In genomic region chr6:14207509-14207908, GRCm38 (mm10) we compare ENCODE assay signal across 9 mouse cellular contexts.
DNase-seq lines count a peak whose midpoint lies in the region; ATAC-seq and TF ChIP-seq lines count a peak whose summit lies in the region.
"Had no signal": no experiment of that assay in that cellular context is flagged by ENCODE, and none has a peak within 500 bp of the region (broad histone marks: within the 10 kb centered on the region; RNA-seq: fewer than 3 reads in every experiment).

No protein-coding gene starts in this region.

- H3K4me1 ChIP-seq in heart, embryonic 11.5 days (ENCODE audit: control insufficient read depth, insufficient read depth, low read length): no peaks in the 10 kb centered on the region
- no peaks in the 10 kb centered on the region for H3K4me1 ChIP-seq in hindbrain, embryonic 16.5 days (ENCODE audit: control insufficient read depth, insufficient read depth, low read depth, low read length)
- no peaks in the 10 kb centered on the region for H3K4me1 ChIP-seq in midbrain, embryonic 14.5 days (ENCODE audit: control insufficient read depth, insufficient read depth, low read length)
- H3K4me1 ChIP-seq in stomach, postnatal 0 days (replicated peaks; ENCODE audit: control insufficient read depth, insufficient read depth): no peaks in the 10 kb centered on the region
- H3K4me1 ChIP-seq: liver, embryonic 15.5 days had no signal

- H3K27ac ChIP-seq in heart, embryonic 11.5 days (ENCODE audit: low read depth, low read length): no peak overlapping the region
- no peak overlapping the region for H3K27ac ChIP-seq in hindbrain, embryonic 16.5 days (ENCODE audit: low read depth, low read length)
- H3K27ac ChIP-seq in left cerebral cortex, adult 2 months: no peak overlapping the region
- H3K27ac ChIP-seq in midbrain, embryonic 14.5 days (replicated peaks; ENCODE audit: low read depth, low read length): no peak overlapping the region
- no peak overlapping the region for H3K27ac ChIP-seq in stomach, postnatal 0 days (replicated peaks)
- H3K27ac ChIP-seq: liver, embryonic 15.5 days had no signal

- TF ChIP-seq EP300 in stomach, postnatal 0 days (optimal IDR thresholded peaks at IDR 0.05): no peak

- no peaks in the 10 kb centered on the region for H3K36me3 ChIP-seq in heart, embryonic 11.5 days (ENCODE audit: control insufficient read depth, insufficient read depth, low read length)
- H3K36me3 ChIP-seq in hindbrain, embryonic 16.5 days (ENCODE audit: control insufficient read depth, insufficient read depth, low read length): no peaks in the 10 kb centered on the region
- H3K36me3 ChIP-seq in midbrain, embryonic 14.5 days (ENCODE audit: control insufficient read depth, insufficient read depth, low read length): no peaks in the 10 kb centered on the region
- H3K36me3 ChIP-seq in stomach, postnatal 0 days (ENCODE audit: control insufficient read depth, insufficient read depth, low read length): no peaks in the 10 kb centered on the region
- H3K36me3 ChIP-seq: liver, embryonic 15.5 days had no signal

- H3K4me2 ChIP-seq in heart, embryonic 11.5 days: no peak overlapping the region
- no peak overlapping the region for H3K4me2 ChIP-seq in hindbrain, embryonic 16.5 days (ENCODE audit: low read length)
- H3K4me2 ChIP-seq in midbrain, embryonic 14.5 days (ENCODE audit: low read length): no peak overlapping the region
- H3K4me2 ChIP-seq in stomach, postnatal 0 days (replicated peaks; ENCODE audit: low read depth): no peak overlapping the region
- H3K4me2 ChIP-seq: liver, embryonic 15.5 days had no signal

- peak; percentile 76 for DNase-seq in heart, adult 11 months
- DNase-seq in adrenal gland, adult (ENCODE audit: inconsistent age in 2 of 2, low spot score in 1 of 2): peak; percentile 39 to 79
- DNase-seq in embryo, embryonic 10.5 days (ENCODE audit: low spot score): peak; percentile 74
- peak; percentile 18 to 49 for DNase-seq in left cerebral cortex, adult 2 months (ENCODE audit: extremely low spot score in 1 of 2, low spot score in 2 of 2)
- peak; percentile 85 for DNase-seq in midbrain, embryonic 14.5 days
- peak; percentile 40 for DNase-seq in stomach, postnatal 0 days (ENCODE audit: low spot score)

- peak; percentile 68 for TF ChIP-seq CTCF in left cerebral cortex, adult 2 months (IDR thresholded peaks at IDR 0.05)
- TF ChIP-seq CTCF in stomach, postnatal 0 days (IDR thresholded peaks at IDR 0.05; ENCODE audit: low read depth): peak; percentile 81

- H3K27me3 ChIP-seq in heart, embryonic 11.5 days (ENCODE audit: control insufficient read depth, insufficient read depth, low read length): no peaks in the 10 kb centered on the region
- no peaks in the 10 kb centered on the region for H3K27me3 ChIP-seq in hindbrain, embryonic 16.5 days (replicated peaks; ENCODE audit: control insufficient read depth, insufficient read depth, low read length)
- H3K27me3 ChIP-seq in midbrain, embryonic 14.5 days (ENCODE audit: control insufficient read depth, insufficient read depth, low read length): no peaks in the 10 kb centered on the region
- H3K27me3 ChIP-seq in stomach, postnatal 0 days (ENCODE audit: control insufficient read depth, insufficient read depth, low read length): no peaks in the 10 kb centered on the region
- H3K27me3 ChIP-seq: liver, embryonic 15.5 days had no signal

- no peaks in the 10 kb centered on the region for H3K9me3 ChIP-seq in heart, embryonic 11.5 days (replicated peaks; ENCODE audit: control insufficient read depth, low read length)
- no peaks in the 10 kb centered on the region for H3K9me3 ChIP-seq in hindbrain, embryonic 16.5 days (ENCODE audit: control insufficient read depth, low read length)
- H3K9me3 ChIP-seq in midbrain, embryonic 14.5 days (ENCODE audit: control insufficient read depth, low read length): no peaks in the 10 kb centered on the region
- no peaks in the 10 kb centered on the region for H3K9me3 ChIP-seq in stomach, postnatal 0 days (ENCODE audit: control insufficient read depth, low read length)
- H3K9me3 ChIP-seq: liver, embryonic 15.5 days had no signal

- H3K9ac ChIP-seq in heart, embryonic 11.5 days (ENCODE audit: low read depth, low read length): no peak overlapping the region
- H3K9ac ChIP-seq in hindbrain, embryonic 16.5 days (ENCODE audit: low read depth, low read length): no peak overlapping the region
- H3K9ac ChIP-seq in midbrain, embryonic 14.5 days (replicated peaks; ENCODE audit: low read length): no peak overlapping the region
- H3K9ac ChIP-seq in stomach, postnatal 0 days (ENCODE audit: low read length): no peak overlapping the region
- H3K9ac ChIP-seq: liver, embryonic 15.5 days had no signal

- 20% methylated on average over 2 of the region's 2 CpGs for WGBS in heart, embryonic 11.5 days (ENCODE audit: insufficient replicate concordance)
- WGBS in hindbrain, embryonic 16.5 days: 15% methylated on average over 2 of the region's 2 CpGs
- 12% methylated on average over 2 of the region's 2 CpGs for WGBS in midbrain, embryonic 14.5 days
- WGBS in stomach, postnatal 0 days: 16% methylated on average over 2 of the region's 2 CpGs

- no peak overlapping the region for H3K4me3 ChIP-seq in heart, embryonic 11.5 days (ENCODE audit: low read depth, low read length)
- no peak overlapping the region for H3K4me3 ChIP-seq in hindbrain, embryonic 16.5 days (ENCODE audit: low read length)
- H3K4me3 ChIP-seq in left cerebral cortex, adult 2 months: no peak overlapping the region
- H3K4me3 ChIP-seq in midbrain, embryonic 14.5 days (replicated peaks; ENCODE audit: low read depth, low read length): no peak overlapping the region
- H3K4me3 ChIP-seq in stomach, postnatal 0 days (ENCODE audit: low read depth, low read length): no peak overlapping the region
- H3K4me3 ChIP-seq: liver, embryonic 15.5 days had no signal

- intact Hi-C loops in left cerebral cortex, adult 2 months (cut with DNase I): loop anchor here (5.0 to 10.0 kb wide), 5 partner anchors 335 to 920 kb away; partner anchors contain the start of gene 2610001J05Rik

- ATAC-seq in heart, embryonic 11.5 days (replicated peaks; ENCODE audit: insufficient number of reproducible peaks, low FRiP score, low TSS enrichment): no peak
- 0 out of 2 replicates have a peak, but pooled peaks have one; percentile 30 for ATAC-seq in hindbrain, embryonic 16.5 days
- ATAC-seq in midbrain, embryonic 14.5 days (ENCODE audit: low FRiP score, low TSS enrichment): peak; percentile 80; the same call in 1 of the 2 replicates
- ATAC-seq in stomach, postnatal 0 days (ENCODE audit: low FRiP score, low TSS enrichment): peak; percentile 60; the same call in 1 of the 2 replicates

Comparison
In these comparisons a context has a peak if more than half of its experiments do, and no peak if none do; other contexts are left out.
1. DNase-seq: peak in every context shown above with its lines; median percentile 85 in midbrain, embryonic 14.5 days; 76 in heart, adult 11 months; 74 in embryo, embryonic 10.5 days; 59 in adrenal gland, adult; 40 in stomach, postnatal 0 days; 34 in left cerebral cortex, adult 2 months.